9 mouse cellular contexts compared by ENCODE assay signal in the genomic region with DNA sequence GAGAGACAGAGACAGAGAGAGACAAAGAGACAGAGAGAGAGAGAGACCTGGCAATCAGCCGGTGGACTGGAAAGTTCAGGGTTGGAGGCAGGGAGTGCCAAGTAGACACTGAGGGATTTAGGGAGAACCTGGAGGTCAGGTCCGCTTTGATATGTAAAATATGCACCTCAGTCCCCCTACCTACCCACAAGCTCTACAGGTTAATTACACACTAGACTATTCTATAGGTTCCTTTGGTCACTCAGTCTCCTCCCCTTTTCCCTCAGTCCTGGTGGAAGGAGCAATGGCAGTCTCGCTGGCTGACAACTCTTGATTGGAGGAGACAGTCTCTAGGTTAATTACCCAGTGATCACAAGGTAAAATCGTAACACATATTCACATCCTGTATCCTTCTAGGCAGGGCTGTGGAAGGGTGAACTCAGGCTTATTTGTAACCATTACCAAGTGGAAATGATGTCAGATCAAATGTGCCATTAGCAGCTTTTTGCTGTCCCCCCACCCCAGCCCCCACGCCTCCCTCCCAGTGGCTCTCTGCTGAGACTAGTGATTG. TPM values are rescaled to one million over a fixed set of nuclear protein-coding genes. Genes with fewer than 3 reads are reported as not detected.
DNase-seq lines count a peak whose midpoint lies in the region; ATAC-seq lines count a peak whose summit lies in the region.
"Had no signal": no experiment of that assay in that cellular context is flagged by ENCODE, and none has a peak within 500 bp of the region (broad histone marks: within the 10 kb centered on the region; RNA-seq: fewer than 3 reads in every experiment).

No protein-coding gene starts in this region.

- no peak overlapping the region for H3K9ac ChIP-seq in lung, embryonic 15.5 days
- no peak overlapping the region for H3K9ac ChIP-seq in forebrain, embryonic 15.5 days (replicated peaks)
- no peak overlapping the region for H3K9ac ChIP-seq in limb, embryonic 12.5 days (replicated peaks)
- H3K9ac ChIP-seq in stomach, embryonic 16.5 days (ENCODE audit: low read length) = 0 out of 2 replicates have a peak overlapping the region, but pooled peaks have one; percentile 2

- peaks cover 24% of the 10 kb centered on the region for H3K4me1 ChIP-seq in lung, embryonic 15.5 days
- peaks cover 13% of the 10 kb centered on the region for H3K4me1 ChIP-seq in forebrain, embryonic 15.5 days
- peaks cover 20% of the 10 kb centered on the region; the same call in 1 of the 2 replicates for H3K4me1 ChIP-seq in limb, embryonic 12.5 days (replicated peaks)
- H3K4me1 ChIP-seq in stomach, embryonic 16.5 days (ENCODE audit: control insufficient read depth, insufficient read depth, low read length) = peaks cover 10% of the 10 kb centered on the region
- H3K4me1 ChIP-seq: megakaryocyte, embryonic 14.5 days had no signal

- 38% methylated on average over 5 of the region's 5 CpGs for WGBS in lung, embryonic 15.5 days
- 21% methylated on average over 5 of the region's 5 CpGs for WGBS in forebrain, embryonic 15.5 days
- WGBS in limb, embryonic 12.5 days = 48% methylated on average over 5 of the region's 5 CpGs
- 45% methylated on average over 5 of the region's 5 CpGs for WGBS in stomach, embryonic 16.5 days

- H3K4me3 ChIP-seq in lung, embryonic 15.5 days = no peak overlapping the region
- H3K4me3 ChIP-seq in forebrain, embryonic 15.5 days = no peak overlapping the region
- H3K4me3 ChIP-seq in limb, embryonic 12.5 days (replicated peaks) = no peak overlapping the region
- H3K4me3 ChIP-seq in stomach, embryonic 16.5 days (replicated peaks; ENCODE audit: low read length) = no peak overlapping the region
- H3K4me3 ChIP-seq: megakaryocyte, embryonic 14.5 days had no signal

- no peak for ATAC-seq in lung, embryonic 15.5 days (ENCODE audit: borderline replicate concordance, extremely low read depth, low FRiP score, low TSS enrichment)
- peak; percentile 33; the same call in 1 of the 2 replicates for ATAC-seq in forebrain, embryonic 15.5 days (replicated peaks)
- ATAC-seq in limb, embryonic 12.5 days (ENCODE audit: insufficient number of reproducible peaks, insufficient read depth, low FRiP score, low TSS enrichment, low read depth) = no peak
- ATAC-seq in stomach, embryonic 16.5 days (ENCODE audit: insufficient read depth, low FRiP score) = no peak

- H3K27ac ChIP-seq in lung, embryonic 15.5 days = peak overlapping the region; percentile 55; the same call in 1 of the 2 replicates
- peak overlapping the region; percentile 34; the same call in 1 of the 2 replicates for H3K27ac ChIP-seq in forebrain, embryonic 15.5 days (replicated peaks)
- H3K27ac ChIP-seq in limb, embryonic 12.5 days = peak overlapping the region; percentile 50; the same call in 1 of the 2 replicates
- H3K27ac ChIP-seq in stomach, embryonic 16.5 days (ENCODE audit: low read length) = peak overlapping the region; percentile 11; the same call in 1 of the 2 replicates

- DNase-seq in lung, postnatal 10 days = no peak
- no peak for DNase-seq in urinary bladder, postnatal 25 days (ENCODE audit: low spot score)
- DNase-seq in kidney, postnatal 36 days = no peak
- DNase-seq: gastrocnemius, postnatal 36 days had no signal

- no peaks in the 10 kb centered on the region for H3K27me3 ChIP-seq in lung, embryonic 15.5 days
- H3K27me3 ChIP-seq in forebrain, embryonic 15.5 days = no peaks in the 10 kb centered on the region
- no peaks in the 10 kb centered on the region for H3K27me3 ChIP-seq in limb, embryonic 12.5 days
- H3K27me3 ChIP-seq in stomach, embryonic 16.5 days (ENCODE audit: control insufficient read depth, insufficient read depth, low read length) = no peaks in the 10 kb centered on the region
- H3K27me3 ChIP-seq: megakaryocyte, embryonic 14.5 days had no signal

- no peak overlapping the region for H3K4me2 ChIP-seq in lung, embryonic 15.5 days
- H3K4me2 ChIP-seq in forebrain, embryonic 15.5 days (replicated peaks) = no peak overlapping the region
- no peak overlapping the region for H3K4me2 ChIP-seq in limb, embryonic 12.5 days
- H3K4me2 ChIP-seq in stomach, embryonic 16.5 days (ENCODE audit: low read depth, low read length) = no peak overlapping the region

- H3K9me3 ChIP-seq in lung, embryonic 15.5 days = no peaks in the 10 kb centered on the region
- H3K9me3 ChIP-seq in forebrain, embryonic 15.5 days = no peaks in the 10 kb centered on the region
- no peaks in the 10 kb centered on the region for H3K9me3 ChIP-seq in limb, embryonic 12.5 days
- H3K9me3 ChIP-seq in stomach, embryonic 16.5 days (replicated peaks; ENCODE audit: control insufficient read depth, low read length) = peaks cover 5% of the 10 kb centered on the region; the same call in 1 of the 2 replicates

- H3K36me3 ChIP-seq in lung, embryonic 15.5 days = no peaks in the 10 kb centered on the region
- H3K36me3 ChIP-seq in forebrain, embryonic 15.5 days = no peaks in the 10 kb centered on the region
- no peaks in the 10 kb centered on the region for H3K36me3 ChIP-seq in limb, embryonic 12.5 days
- H3K36me3 ChIP-seq in stomach, embryonic 16.5 days (ENCODE audit: control insufficient read depth, insufficient read depth, low read length) = no peaks in the 10 kb centered on the region

RNA-seq across cellular contexts. Expression of gene Igfbp2, which starts 11.1 kb away (rescaled TPM):
- 344 and 357 TPM in 2 replicates for polyA plus RNA-seq in lung, embryonic 15.5 days (2015; fragmentation: Nextera tagmentation; extraction: Ambion mirVana)
- 336 and 343 TPM in 2 replicates for polyA plus RNA-seq in forebrain, embryonic 15.5 days (2015; fragmentation: Nextera tagmentation; extraction: Ambion mirVana)
- polyA plus RNA-seq in limb, embryonic 12.5 days (2016; fragmentation: Nextera tagmentation; extraction: Ambion mirVana) = 319 and 323 TPM in 2 replicates
- 375 and 392 TPM in 2 replicates for polyA plus RNA-seq in stomach, embryonic 16.5 days (2015; fragmentation: Nextera tagmentation; extraction: Ambion mirVana)
